Mouse (Mus musculus): ENCODE measurements around the gene Sart3. TPM values are rescaled to one million over a fixed set of nuclear protein-coding genes. Genes with fewer than 3 reads are reported as not detected.
"Not testable (repeated sequence)": the region's sequence is repeated elsewhere in the genome, so short reads cannot be mapped to it uniquely, and the experiment has no call there.

Gene Sart3
- polyA plus RNA-seq, 1 experiment from 2014 or later = 44.4 TPM

GRCm38 (mm10) chr5:113777728-113778127, 5.4 kb upstream of the Sart3 start:
- not testable (repeated sequence) for H3K27me3 ChIP-seq (replicated peaks); H3K9ac ChIP-seq; ATAC-seq (ENCODE audit: insufficient number of reproducible peaks, low FRiP score); H3K4me2 ChIP-seq; H3K27ac ChIP-seq (ENCODE audit: poor library complexity, severe bottlenecking); H3K9me3 ChIP-seq (replicated peaks); H3K4me3 ChIP-seq
- 89% methylated on average over 8 of the region's 8 CpGs for WGBS
- Histone ChIP-seq H3K4me1 (replicated peaks) (peaks cover 16% of the 10 kb centered on the region), H3K36me3 (peaks cover 46% of the 10 kb centered on the region)

- no peak for ATAC-seq (ENCODE audit: insufficient number of reproducible peaks, low FRiP score)
- no peaks in the 10 kb centered on the region for H3K27me3 ChIP-seq (replicated peaks)
- no peak overlapping the region for H3K4me2 ChIP-seq
- peaks cover 12% of the 10 kb centered on the region for H3K4me1 ChIP-seq (replicated peaks)
- no peak overlapping the region for H3K4me3 ChIP-seq
- peaks cover 46% of the 10 kb centered on the region for H3K36me3 ChIP-seq
- H3K27ac ChIP-seq (ENCODE audit: poor library complexity, severe bottlenecking) = no peak overlapping the region
- WGBS = 88% methylated on average over 8 of the region's 8 CpGs
- no peaks in the 10 kb centered on the region for H3K9me3 ChIP-seq (replicated peaks)
- H3K9ac ChIP-seq = no peak overlapping the region
Observed at GRCm38 (mm10) chr5:113776896-113777226, 4.6 kb upstream of the Sart3 start.

- no peak for ATAC-seq (ENCODE audit: insufficient number of reproducible peaks, low FRiP score)
- no peak overlapping the region for H3K27ac ChIP-seq (ENCODE audit: poor library complexity, severe bottlenecking)
- H3K4me3 ChIP-seq = no peak overlapping the region
Observed at GRCm38 (mm10) chr5:113776128-113776895, 4.0 kb upstream of the Sart3 start.

GRCm38 (mm10) chr5:113775585-113775984, 3.3 kb upstream of the Sart3 start:
- Histone ChIP-seq H3K4me2 (no peak overlapping the region), H3K27ac (ENCODE audit: poor library complexity, severe bottlenecking) (no peak overlapping the region), H3K9me3 (replicated peaks) (no peaks in the 10 kb centered on the region), H3K27me3 (replicated peaks) (no peaks in the 10 kb centered on the region), H3K9ac (no peak overlapping the region), H3K4me3 (no peak overlapping the region), H3K36me3 (peaks cover 46% of the 10 kb centered on the region), H3K4me1 (replicated peaks) (peaks cover 13% of the 10 kb centered on the region)
- WGBS = 91% methylated on average over 10 of the region's 10 CpGs
- no peak for ATAC-seq (ENCODE audit: insufficient number of reproducible peaks, low FRiP score)

More at GRCm38 (mm10) chr5:113776128-113776895, 4.0 kb upstream of the Sart3 start:
- peaks cover 46% of the 10 kb centered on the region for H3K36me3 ChIP-seq
- H3K9me3 ChIP-seq (replicated peaks) = no peaks in the 10 kb centered on the region
- H3K27me3 ChIP-seq (replicated peaks) = no peaks in the 10 kb centered on the region
- 92% methylated on average over 15 of the region's 15 CpGs for WGBS
- peaks cover 12% of the 10 kb centered on the region for H3K4me1 ChIP-seq (replicated peaks)
- H3K4me2 ChIP-seq = no peak overlapping the region
- H3K9ac ChIP-seq = no peak overlapping the region

GRCm38 (mm10) chr5:113773664-113774063, 1.4 kb upstream of the Sart3 start:
- Histone ChIP-seq H3K36me3 (peaks cover 49% of the 10 kb centered on the region), H3K9ac (peak overlapping the region; percentile 90), H3K27me3 (replicated peaks) (no peaks in the 10 kb centered on the region), H3K4me1 (replicated peaks) (peaks cover 28% of the 10 kb centered on the region), H3K9me3 (replicated peaks) (no peaks in the 10 kb centered on the region), H3K27ac (ENCODE audit: poor library complexity, severe bottlenecking) (no peak overlapping the region), H3K4me3 (peak overlapping the region; percentile 93), H3K4me2 (peak overlapping the region; percentile 90)
- ATAC-seq (ENCODE audit: insufficient number of reproducible peaks, low FRiP score) = no peak
- WGBS = 1% methylated on average over 7 of the region's 7 CpGs

- H3K9me3 ChIP-seq (replicated peaks) = no peaks in the 10 kb centered on the region
- WGBS = 3% methylated on average over 26 of the region's 38 CpGs
- peaks cover 49% of the 10 kb centered on the region for H3K36me3 ChIP-seq
Observed at GRCm38 (mm10) chr5:113772905-113773519, 702 bp upstream of the Sart3 start.

GRCm38 (mm10) chr5:113771213-113772162, 822 bp downstream of the Sart3 start:
- no peaks in the 10 kb centered on the region for H3K27me3 ChIP-seq (replicated peaks)
- peak; percentile 86 for ATAC-seq (ENCODE audit: insufficient number of reproducible peaks, low FRiP score)
- H3K27ac ChIP-seq (ENCODE audit: poor library complexity, severe bottlenecking) = peak overlapping the region; percentile 92
- H3K9me3 ChIP-seq (replicated peaks) = no peaks in the 10 kb centered on the region
- under 1% methylated on average over 97 of the region's 97 CpGs for WGBS
- peak overlapping the region; percentile 90 for H3K4me2 ChIP-seq
- peak overlapping the region; percentile 93 for H3K4me3 ChIP-seq
- H3K36me3 ChIP-seq = peaks cover 52% of the 10 kb centered on the region
- H3K4me1 ChIP-seq (replicated peaks) = peaks cover 35% of the 10 kb centered on the region
- peak overlapping the region; percentile 96 for H3K9ac ChIP-seq

More at GRCm38 (mm10) chr5:113772905-113773519, 702 bp upstream of the Sart3 start:
- Histone ChIP-seq H3K4me3 (peak overlapping the region; percentile 93), H3K27me3 (replicated peaks) (no peaks in the 10 kb centered on the region), H3K4me1 (replicated peaks) (peaks cover 32% of the 10 kb centered on the region), H3K9ac (peak overlapping the region; percentile 90), H3K4me2 (peak overlapping the region; percentile 90), H3K27ac (ENCODE audit: poor library complexity, severe bottlenecking) (peak overlapping the region; percentile 6; the same call in 1 of the 2 replicates)
- peak; percentile 30 for ATAC-seq (ENCODE audit: insufficient number of reproducible peaks, low FRiP score)

- ATAC-seq (ENCODE audit: insufficient number of reproducible peaks, low FRiP score) = no peak
- no peak overlapping the region for H3K27ac ChIP-seq (ENCODE audit: poor library complexity, severe bottlenecking)
- H3K4me2 ChIP-seq = no peak overlapping the region
- 88% methylated on average over 8 of the region's 8 CpGs for WGBS
- no peak overlapping the region for H3K4me3 ChIP-seq
- H3K4me1 ChIP-seq (replicated peaks) = peaks cover 44% of the 10 kb centered on the region
- H3K9ac ChIP-seq = no peak overlapping the region
- no peaks in the 10 kb centered on the region for H3K27me3 ChIP-seq (replicated peaks)
- H3K36me3 ChIP-seq = peaks cover 39% of the 10 kb centered on the region
- no peaks in the 10 kb centered on the region for H3K9me3 ChIP-seq (replicated peaks)
Observed at GRCm38 (mm10) chr5:113768806-113769205, 3.5 kb downstream of the Sart3 start.

- no peaks in the 10 kb centered on the region for H3K27me3 ChIP-seq (replicated peaks)
- H3K4me3 ChIP-seq = no peak overlapping the region
- ATAC-seq (ENCODE audit: insufficient number of reproducible peaks, low FRiP score) = 0 out of 2 replicates have a peak, but pooled peaks have one; percentile 37
- no peak overlapping the region for H3K4me2 ChIP-seq
- no peak overlapping the region for H3K27ac ChIP-seq (ENCODE audit: poor library complexity, severe bottlenecking)
- WGBS = 82% methylated on average over 13 of the region's 13 CpGs
- H3K9me3 ChIP-seq (replicated peaks) = no peaks in the 10 kb centered on the region
- peaks cover 68% of the 10 kb centered on the region for H3K36me3 ChIP-seq
- no peak overlapping the region for H3K9ac ChIP-seq
- H3K4me1 ChIP-seq (replicated peaks) = peaks cover 36% of the 10 kb centered on the region
Observed at GRCm38 (mm10) chr5:113765641-113766526, 6.4 kb downstream of the Sart3 start.

GRCm38 (mm10) chr5:113764426-113764825, 7.9 kb downstream of the Sart3 start:
- Histone ChIP-seq H3K4me3 (no peak overlapping the region), H3K9ac (no peak overlapping the region), H3K4me1 (replicated peaks) (peaks cover 24% of the 10 kb centered on the region), H3K27me3 (replicated peaks) (no peaks in the 10 kb centered on the region), H3K27ac (ENCODE audit: poor library complexity, severe bottlenecking) (no peak overlapping the region), H3K36me3 (peaks cover 82% of the 10 kb centered on the region), H3K4me2 (no peak overlapping the region), H3K9me3 (replicated peaks) (no peaks in the 10 kb centered on the region)
- WGBS = 89% methylated on average over 7 of the region's 7 CpGs
- ATAC-seq (ENCODE audit: insufficient number of reproducible peaks, low FRiP score) = no peak

All from heart, embryonic 12.5 days (tissue).